Mouse (Mus musculus) MEL (cell line): Measurements from ENCODE around the gene Dhcr7.

ENCODE experiments used
- CHD2 ChIP-seq: IDR thresholded peaks from 2 replicates; pipeline ENCODE4 v1.6.1; 2011; ENCODE audit warnings: low read length, improper control_type of control experiment
- E2F4 ChIP-seq: IDR thresholded peaks from 2 replicates; pipeline ENCODE4 v1.6.1; 2011; ENCODE audit warnings: low read depth, low read length, improper control_type of control experiment, borderline replicate concordance
- EP300 ChIP-seq, 2 experiments: IDR thresholded peaks; 2 replicates each; pipeline ENCODE4 v1.6.1; 2011; ENCODE audit warnings: improper control_type of control experiment in 2 of 2, low read length in 2 of 2, low read depth in 1 of 2, mild to moderate bottlenecking in 1 of 2
- GABPA ChIP-seq: IDR thresholded peaks from 2 replicates; pipeline ENCODE4 v1.6.1; 2012; ENCODE audit warnings: low read depth, mild to moderate bottlenecking, inconsistent platforms, low read length, improper control_type of control experiment, moderate library complexity
- MYB ChIP-seq: IDR thresholded peaks from 2 replicates; pipeline ENCODE4 v1.6.1; 2011; ENCODE audit warnings: mild to moderate bottlenecking, low read depth, low read length, improper control_type of control experiment
- MYC ChIP-seq: IDR thresholded peaks from 2 replicates; pipeline ENCODE4 v1.6.1; 2011; ENCODE audit warnings: low read depth, mild to moderate bottlenecking, low read length, improper control_type of control experiment, moderate library complexity
- POLR2A ChIP-seq, 2 experiments: IDR thresholded peaks; 2 replicates each; pipeline ENCODE4 v1.6.1; 2011 to 2012; ENCODE audit warnings: low read length in 2 of 2, mild to moderate bottlenecking in 2 of 2, control low read depth in 1 of 2, improper control_type of control experiment in 1 of 2, low read depth in 1 of 2, moderate library complexity in 1 of 2; ENCODE audit not compliant: control insufficient read depth in 1 of 2, insufficient read depth in 1 of 2, poor library complexity in 1 of 2
- UBTF ChIP-seq: IDR thresholded peaks from 2 replicates; pipeline ENCODE4 v1.6.1; 2012; ENCODE audit warnings: low read depth, mild to moderate bottlenecking, inconsistent platforms, low read length, improper control_type of control experiment, moderate library complexity, borderline replicate concordance; ENCODE audit not compliant: insufficient read depth
- USF1 ChIP-seq: IDR thresholded peaks from 2 replicates; pipeline ENCODE4 v1.6.1; 2014; ENCODE audit warnings: low read depth, mild to moderate bottlenecking, inconsistent platforms, low read length, improper control_type of control experiment, moderate library complexity
- USF2 ChIP-seq, 2 experiments: IDR thresholded peaks; 2 replicates each; pipeline ENCODE4 v1.6.1; 2011 to 2012; ENCODE audit warnings: improper control_type of control experiment in 2 of 2, low read length in 2 of 2, borderline replicate concordance in 1 of 2, inconsistent platforms in 1 of 2, low read depth in 1 of 2, mild to moderate bottlenecking in 1 of 2; ENCODE audit not compliant: insufficient read depth in 1 of 2

DNA sequence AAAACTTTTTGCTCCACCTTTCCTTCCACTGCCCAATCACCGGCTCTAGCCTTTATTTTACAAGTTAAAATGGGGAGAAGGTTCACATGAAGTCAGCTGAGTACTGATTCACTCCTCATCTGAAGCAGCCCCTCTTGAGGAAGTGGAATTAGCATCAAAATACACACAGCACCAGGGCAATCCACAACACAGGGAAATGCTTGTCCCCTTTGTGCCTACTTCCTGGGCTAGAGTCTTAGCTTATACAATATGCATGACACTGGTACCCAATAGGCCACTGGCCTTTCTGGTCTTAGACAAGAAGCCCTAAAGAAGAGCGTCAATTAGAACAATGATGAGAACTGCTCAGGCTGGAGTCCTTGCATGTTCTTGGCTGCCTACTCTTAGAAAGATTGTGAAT, 69.4 kb downstream of the Dhcr7 start:
- no peak for TF ChIP-seq USF1
- no peak for TF ChIP-seq EP300 (IDR thresholded peaks at IDR 0.05; ENCODE audit: low read depth in 1 of 2, low read length in 2 of 2)
- no peak for TF ChIP-seq POLR2A (IDR thresholded peaks at IDR 0.05; ENCODE audit: control insufficient read depth in 1 of 2, insufficient read depth in 1 of 2, low read depth in 1 of 2, low read length in 2 of 2, poor library complexity in 1 of 2)
- TF ChIP-seq GABPA: no peak
- TF ChIP-seq MYC: no peak
- TF ChIP-seq USF2 (IDR thresholded peaks at IDR 0.05; ENCODE audit: borderline replicate concordance in 1 of 2, insufficient read depth in 1 of 2, low read depth in 1 of 2, low read length in 2 of 2): no peak
- no peak for TF ChIP-seq MYB
- no peak for TF ChIP-seq CHD2
- TF ChIP-seq UBTF: no peak
- no peak for TF ChIP-seq E2F4
